Mouse (Mus musculus): ENCODE data around the gene Gm9040. TPM values are rescaled to one million over a fixed set of nuclear protein-coding genes. Genes with fewer than 3 reads are reported as not detected.
"Not testable (repeated sequence)": the region's sequence is repeated elsewhere in the genome, so short reads cannot be mapped to it uniquely, and the experiment has no call there.

Gene Gm9040
- not detected in 2 replicates for polyA plus RNA-seq (2012; rRNA removed)

GRCm38 (mm10) chr10:118326869-118327268 lies at the start of gene Gm9040:
Gene Gm9040 (minus strand): TSS chr10:118326969.
- H3K4me1 ChIP-seq (ENCODE audit: control insufficient read depth, insufficient read depth, insufficient read length, low read length); H3K27ac ChIP-seq (ENCODE audit: insufficient read depth, low read depth, low read length); H3K36me3 ChIP-seq (ENCODE audit: control insufficient read depth, insufficient read depth, low read length); H3K27me3 ChIP-seq (ENCODE audit: control insufficient read depth, insufficient read depth, low read length); H3K4me3 ChIP-seq (ENCODE audit: low read depth, low read length): not testable (repeated sequence)
- WGBS, result no CpG with 5 or more reads among the region's 11 CpGs

GRCm38 (mm10) chr10:118370443-118370842 lies 43.7 kb upstream of the Gm9040 start:
- 3% methylated on average over 10 of the region's 10 CpGs for WGBS
- H3K36me3 ChIP-seq (ENCODE audit: control insufficient read depth, insufficient read depth, low read length), result no peaks in the 10 kb centered on the region

GRCm38 (mm10) chr10:118369518-118369917 lies 42.7 kb upstream of the Gm9040 start:
- 82% methylated on average over 9 of the region's 9 CpGs for WGBS
- H3K4me3 ChIP-seq (ENCODE audit: low read depth, low read length), result no peak overlapping the region
- no peak overlapping the region for H3K27ac ChIP-seq (ENCODE audit: insufficient read depth, low read depth, low read length)
- TF ChIP-seq POLR2A (IDR thresholded peaks at IDR 0.05; ENCODE audit: low read depth, low read length), result no peak
- no peak for TF ChIP-seq CTCF (IDR thresholded peaks at IDR 0.05; ENCODE audit: extremely low read depth, insufficient read length, insufficient replicate concordance, low read depth, low read length)
- no peaks in the 10 kb centered on the region for H3K4me1 ChIP-seq (ENCODE audit: control insufficient read depth, insufficient read depth, insufficient read length, low read length)
- H3K27me3 ChIP-seq (ENCODE audit: control insufficient read depth, insufficient read depth, low read length), result no peaks in the 10 kb centered on the region
- H3K36me3 ChIP-seq (ENCODE audit: control insufficient read depth, insufficient read depth, low read length), result no peaks in the 10 kb centered on the region

More at GRCm38 (mm10) chr10:118370443-118370842, 43.7 kb upstream of the Gm9040 start:
- H3K27ac ChIP-seq (ENCODE audit: insufficient read depth, low read depth, low read length), result no peak overlapping the region
- no peaks in the 10 kb centered on the region for H3K27me3 ChIP-seq (ENCODE audit: control insufficient read depth, insufficient read depth, low read length)
- H3K4me1 ChIP-seq (ENCODE audit: control insufficient read depth, insufficient read depth, insufficient read length, low read length), result no peaks in the 10 kb centered on the region
- H3K4me3 ChIP-seq (ENCODE audit: low read depth, low read length), result no peak overlapping the region
- peak; percentile 90; the same call in 1 of the 2 replicates for TF ChIP-seq CTCF (IDR thresholded peaks at IDR 0.05; ENCODE audit: extremely low read depth, insufficient read length, insufficient replicate concordance, low read depth, low read length)
- TF ChIP-seq POLR2A (IDR thresholded peaks at IDR 0.05; ENCODE audit: low read depth, low read length), result no peak

GRCm38 (mm10) chr10:118354005-118354404 lies 27.2 kb upstream of the Gm9040 start, which contains the start of gene Gm9049:
Gene Gm9049 (minus strand): TSS chr10:118354105.
- 50% methylated on average over 1 of the region's 11 CpGs for WGBS

GRCm38 (mm10) chr10:118348579-118348978 lies 21.8 kb upstream of the Gm9040 start, which contains the start of gene Gm9048:
Gene Gm9048 (minus strand): TSS chr10:118348679.
- not testable (repeated sequence) for H3K27ac ChIP-seq (ENCODE audit: insufficient read depth, low read depth, low read length); H3K4me3 ChIP-seq (ENCODE audit: low read depth, low read length); H3K36me3 ChIP-seq (ENCODE audit: control insufficient read depth, insufficient read depth, low read length); H3K27me3 ChIP-seq (ENCODE audit: control insufficient read depth, insufficient read depth, low read length); H3K4me1 ChIP-seq (ENCODE audit: control insufficient read depth, insufficient read depth, insufficient read length, low read length)
- WGBS, result 58% methylated on average over 1 of the region's 14 CpGs

More at GRCm38 (mm10) chr10:118354005-118354404, 27.2 kb upstream of the Gm9040 start, which contains the start of gene Gm9049:
- H3K27ac ChIP-seq (ENCODE audit: insufficient read depth, low read depth, low read length); H3K4me1 ChIP-seq (ENCODE audit: control insufficient read depth, insufficient read depth, insufficient read length, low read length); H3K27me3 ChIP-seq (ENCODE audit: control insufficient read depth, insufficient read depth, low read length); H3K36me3 ChIP-seq (ENCODE audit: control insufficient read depth, insufficient read depth, low read length); H3K4me3 ChIP-seq (ENCODE audit: low read depth, low read length): not testable (repeated sequence)

- not testable (repeated sequence) for H3K4me3 ChIP-seq (ENCODE audit: low read depth, low read length); H3K4me1 ChIP-seq (ENCODE audit: control insufficient read depth, insufficient read depth, insufficient read length, low read length); H3K36me3 ChIP-seq (ENCODE audit: control insufficient read depth, insufficient read depth, low read length); H3K27ac ChIP-seq (ENCODE audit: insufficient read depth, low read depth, low read length); H3K27me3 ChIP-seq (ENCODE audit: control insufficient read depth, insufficient read depth, low read length)
- WGBS, result no CpG with 5 or more reads among the region's 14 CpGs
These were observed 16.4 kb upstream of the Gm9040 start, which contains the start of gene Gm9046 for GRCm38 (mm10) chr10:118343155-118343554. Gene Gm9046 (minus strand): TSS chr10:118343255.

- not testable (repeated sequence) for H3K4me1 ChIP-seq (ENCODE audit: control insufficient read depth, insufficient read depth, insufficient read length, low read length); H3K27ac ChIP-seq (ENCODE audit: insufficient read depth, low read depth, low read length); H3K27me3 ChIP-seq (ENCODE audit: control insufficient read depth, insufficient read depth, low read length); H3K36me3 ChIP-seq (ENCODE audit: control insufficient read depth, insufficient read depth, low read length); H3K4me3 ChIP-seq (ENCODE audit: low read depth, low read length)
- no CpG with 5 or more reads among the region's 14 CpGs for WGBS
These were observed 11.0 kb upstream of the Gm9040 start, which contains the start of gene Gm9045 for GRCm38 (mm10) chr10:118337731-118338130. Gene Gm9045 (minus strand): TSS chr10:118337831.

- WGBS, result no CpG with 5 or more reads among the region's 14 CpGs
- not testable (repeated sequence) for H3K36me3 ChIP-seq (ENCODE audit: control insufficient read depth, insufficient read depth, low read length)
These were observed 5.5 kb upstream of the Gm9040 start, which contains the start of gene Gm9044 for GRCm38 (mm10) chr10:118332308-118332707. Gene Gm9044 (minus strand): TSS chr10:118332408.

More at GRCm38 (mm10) chr10:118332308-118332707, 5.5 kb upstream of the Gm9040 start, which contains the start of gene Gm9044:
- H3K27ac ChIP-seq (ENCODE audit: insufficient read depth, low read depth, low read length); H3K27me3 ChIP-seq (ENCODE audit: control insufficient read depth, insufficient read depth, low read length); H3K4me1 ChIP-seq (ENCODE audit: control insufficient read depth, insufficient read depth, insufficient read length, low read length); H3K4me3 ChIP-seq (ENCODE audit: low read depth, low read length): not testable (repeated sequence)

All from small intestine, adult 2 months (tissue).